Mouse (Mus musculus) frontal cortex, postnatal 10 days (tissue): ENCODE results near the gene Glipr1.

Experiments
- DNase-seq, 2 experiments: peaks; one replicate each; pipeline ENCODE4 v3.0.0; 2022; ENCODE audit warnings: low spot score in 2 of 2, mixed read lengths in 1 of 2

Gene Glipr1

GRCm38 (mm10) chr10:111960459-111960858, 42.0 kb downstream of the Glipr1 start:
- DNase-seq = no peak

- no peak for DNase-seq
Observed at GRCm38 (mm10) chr10:111959353-111959752, 43.1 kb downstream of the Glipr1 start.

GRCm38 (mm10) chr10:111958046-111958421, 44.4 kb downstream of the Glipr1 start:
- DNase-seq = no peak

GRCm38 (mm10) chr10:111957271-111958045, 45.0 kb downstream of the Glipr1 start:
- DNase-seq = peak; percentile 53 to 54

- no peak for DNase-seq
Observed at GRCm38 (mm10) chr10:111955836-111956235, 46.6 kb downstream of the Glipr1 start.

- DNase-seq = no peak
Observed at GRCm38 (mm10) chr10:111949008-111949407, 53.4 kb downstream of the Glipr1 start.

- DNase-seq = no peak
Observed at GRCm38 (mm10) chr10:111948041-111948440, 54.4 kb downstream of the Glipr1 start.

GRCm38 (mm10) chr10:111945563-111945962, 56.9 kb downstream of the Glipr1 start:
- DNase-seq = no peak

GRCm38 (mm10) chr10:111943026-111943425, 59.4 kb downstream of the Glipr1 start:
- DNase-seq = no peak

- DNase-seq = no peak
Observed at GRCm38 (mm10) chr10:111937146-111937534, 65.3 kb downstream of the Glipr1 start.

GRCm38 (mm10) chr10:111936491-111937145, 65.8 kb downstream of the Glipr1 start:
- peak in 1 of 2 experiments; percentile 8 for DNase-seq

- no peak for DNase-seq
Observed at GRCm38 (mm10) chr10:111936021-111936420, 66.4 kb downstream of the Glipr1 start.
